Mouse (Mus musculus) 416B (cell line): Measurements from ENCODE around the gene Erfe.
A peak's percentile ranks its signal among the peaks of the same experiment; 100 is the strongest.

Source experiments
- DNase-seq: peaks from one replicate; pipeline ENCODE4 v3.0.0; 2011; ENCODE audit warnings: low read depth

Erfe gene

GRCm38 (mm10) chr1:91373414-91373835, 7.2 kb downstream of the Erfe start:
- no peak for DNase-seq

GRCm38 (mm10) chr1:91380453-91381090, 14.3 kb downstream of the Erfe start:
- peak; percentile 84 for DNase-seq

GRCm38 (mm10) chr1:91381091-91381471, 14.9 kb downstream of the Erfe start:
- DNase-seq: no peak

GRCm38 (mm10) chr1:91390369-91390768, 24.1 kb downstream of the Erfe start:
- DNase-seq: no peak

GRCm38 (mm10) chr1:91397927-91398259, 31.7 kb downstream of the Erfe start:
- DNase-seq: no peak

GRCm38 (mm10) chr1:91398260-91399062, 32.2 kb downstream of the Erfe start, which contains the start of gene Ilkap:
TSS of gene Ilkap (minus strand) at chr1:91398815.
- peak; percentile 82 for DNase-seq

GRCm38 (mm10) chr1:91404976-91405375, 38.7 kb downstream of the Erfe start:
- peak; percentile 51 for DNase-seq

- no peak for DNase-seq
Observed at GRCm38 (mm10) chr1:91405406-91406169, 39.4 kb downstream of the Erfe start.

- DNase-seq: no peak
Observed at GRCm38 (mm10) chr1:91407819-91408218, 41.6 kb downstream of the Erfe start.

GRCm38 (mm10) chr1:91411631-91412285, 45.5 kb downstream of the Erfe start:
- no peak for DNase-seq

- no peak for DNase-seq
Observed at GRCm38 (mm10) chr1:91412286-91413029, 46.2 kb downstream of the Erfe start.

- DNase-seq: peak; percentile 99
Observed at GRCm38 (mm10) chr1:91413030-91413506, 46.8 kb downstream of the Erfe start.

- no peak for DNase-seq
Observed at GRCm38 (mm10) chr1:91413536-91413897, 47.3 kb downstream of the Erfe start.

- DNase-seq: peak; percentile 91
Observed at GRCm38 (mm10) chr1:91413898-91414594, 47.8 kb downstream of the Erfe start, which contains the start of gene Hes6. TSS of gene Hes6 (minus strand) at chr1:91414038.

GRCm38 (mm10) chr1:91414903-91415302, 48.7 kb downstream of the Erfe start:
- no peak for DNase-seq

- DNase-seq: no peak
Observed at GRCm38 (mm10) chr1:91415311-91415710, 49.1 kb downstream of the Erfe start.

GRCm38 (mm10) chr1:91417991-91418390, 51.8 kb downstream of the Erfe start:
- no peak for DNase-seq

- DNase-seq: no peak
Observed at GRCm38 (mm10) chr1:91419862-91420600, 53.8 kb downstream of the Erfe start.

- no peak for DNase-seq
Observed at GRCm38 (mm10) chr1:91420601-91421065, 54.4 kb downstream of the Erfe start.
